Mouse (Mus musculus): ENCODE measurements around the gene Psmb2.

GRCm38 (mm10) chr4:126682298-126682697 is 4.9 kb downstream of the Psmb2 start:
- TF ChIP-seq CTCF (IDR thresholded peaks at IDR 0.05; ENCODE audit: low read depth, low read length) (no peak), POLR2A (IDR thresholded peaks at IDR 0.05; ENCODE audit: extremely low read depth, insufficient read depth, low read length) (no peak)
